Mouse (Mus musculus) heart, embryonic 15.5 days (tissue): ENCODE results near the gene Prnp. TPM values are rescaled to one million over a fixed set of nuclear protein-coding genes. Genes with fewer than 3 reads are reported as not detected.

Source experiments
- ATAC-seq: fragments of 200-750 bp; cut with Nextera tagmentation; replicated peaks from 2 replicates; pipeline ENCODE4 v1.8.0; 2017; ENCODE audit warnings: low read depth, moderate TSS enrichment; ENCODE audit not compliant: insufficient number of reproducible peaks, insufficient read depth, low FRiP score
- H3K27ac ChIP-seq: fragments of 300-500 bp; sonication (generic); 2 replicates; pipeline ENCODE4 v1.5.1; 2015; ENCODE audit warnings: mild to moderate bottlenecking, inconsistent platforms
- H3K27me3 ChIP-seq: fragments of 300-500 bp; sonication (generic); 2 replicates; pipeline ENCODE4 v1.6.1; 2015; ENCODE audit warnings: inconsistent platforms
- H3K36me3 ChIP-seq: fragments of 300-500 bp; sonication (generic); 2 replicates; pipeline ENCODE4 v1.6.1; 2015; ENCODE audit warnings: mild to moderate bottlenecking, inconsistent platforms
- H3K4me1 ChIP-seq: fragments of 300-500 bp; sonication (generic); replicated peaks from 2 replicates; pipeline ENCODE4 v1.6.1; 2015; ENCODE audit warnings: inconsistent platforms
- H3K4me2 ChIP-seq: fragments of 300-500 bp; sonication (generic); 2 replicates; pipeline ENCODE4 v1.6.1; 2015; ENCODE audit warnings: inconsistent platforms, mild to moderate bottlenecking, moderate library complexity
- H3K4me3 ChIP-seq: fragments of 300-500 bp; sonication (generic); 2 replicates; pipeline ENCODE4 v1.5.1; 2015; ENCODE audit warnings: mild to moderate bottlenecking, inconsistent platforms
- H3K9ac ChIP-seq: fragments of 300-500 bp; sonication (generic); 2 replicates; pipeline ENCODE4 v1.6.1; 2015; ENCODE audit warnings: mild to moderate bottlenecking, inconsistent platforms
- H3K9me3 ChIP-seq: fragments of 300-500 bp; sonication (generic); replicated peaks from 2 replicates; pipeline ENCODE4 v1.6.1; 2016; ENCODE audit warnings: inconsistent platforms
- WGBS: fragments of 180-500 bp; shearing (Covaris S2); methylation state at CpG from one replicate; pipeline ENCODE4 v1.1.7; 2015; ENCODE audit warnings: mixed read lengths; 5-methylcytosine and 5-hydroxymethylcytosine counted together
- polyA plus RNA-seq: library from polyadenylated mRNA; unstranded; fragments of >200 nt; fragmentation: Nextera tagmentation; extraction: Ambion mirVana; gene quantifications from 2 replicates; pipeline ENCODE4 v1.2.1, GENCODE M21; 2015

The Prnp gene
- polyA plus RNA-seq, 1 experiment from 2014 or later = 106 TPM

GRCm38 (mm10) chr2:131976663-131977062 is 66.9 kb downstream of the Prnp start:
- Histone ChIP-seq H3K36me3 (no peaks in the 10 kb centered on the region), H3K9me3 (no peaks in the 10 kb centered on the region), H3K27ac (no peak overlapping the region), H3K4me2 (no peak overlapping the region), H3K4me1 (peaks cover 19% of the 10 kb centered on the region), H3K9ac (no peak overlapping the region), H3K27me3 (no peaks in the 10 kb centered on the region), H3K4me3 (no peak overlapping the region)
- 73% methylated on average over 3 of the region's 3 CpGs for WGBS
- no peak for ATAC-seq

DNA sequence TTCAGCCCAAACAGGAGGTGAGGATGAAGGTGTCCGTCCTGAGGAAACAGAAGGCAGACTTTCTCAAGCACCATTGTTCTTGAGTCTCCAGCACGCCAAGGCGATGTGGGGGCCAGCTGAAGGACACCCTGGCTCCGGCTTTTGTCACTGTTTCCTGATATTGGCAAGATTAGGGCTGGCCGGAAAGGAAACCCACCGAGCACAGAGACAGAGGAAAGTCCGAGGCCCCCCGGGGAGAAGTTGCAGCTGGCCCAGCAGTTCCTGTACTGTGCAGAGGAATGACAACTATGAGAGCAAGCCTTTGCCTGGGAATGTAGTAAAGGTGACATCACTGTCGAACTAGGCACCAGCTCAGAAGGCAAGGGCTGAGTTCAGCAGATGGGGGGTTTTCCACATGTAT is 71.1 kb downstream of the Prnp start:
- ATAC-seq = peak; percentile 86

DNA sequence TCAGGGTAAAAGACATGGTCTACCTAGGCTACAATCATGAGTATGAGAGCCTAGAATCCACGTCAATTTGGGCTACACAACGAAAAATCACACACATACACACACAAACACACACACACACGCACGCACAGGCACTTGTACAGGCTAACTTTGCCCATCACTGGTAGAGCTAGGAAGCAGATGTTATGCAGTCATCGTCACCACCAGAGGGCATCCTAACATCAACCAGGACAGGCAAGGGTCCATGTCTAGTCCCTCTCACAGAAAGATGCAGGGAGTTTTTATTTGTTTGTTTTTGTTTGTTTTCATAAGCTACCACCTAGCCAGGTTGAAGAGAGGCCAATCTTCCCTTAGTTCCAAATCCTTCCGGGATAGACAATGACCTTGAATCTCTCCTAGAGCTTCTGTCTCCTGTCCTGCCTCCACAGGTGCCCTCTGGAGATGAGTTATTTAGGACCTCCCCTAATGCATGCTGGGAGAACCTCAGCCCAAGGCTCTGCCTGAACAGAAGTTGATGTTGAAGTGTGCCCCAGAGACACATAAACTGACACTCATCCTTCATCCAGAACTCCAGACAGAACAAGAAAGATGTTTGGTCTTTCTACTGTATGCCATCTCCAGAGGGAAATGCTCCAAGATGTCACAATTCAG is 72.9 kb downstream of the Prnp start:
- peak; percentile 29; the same call in 1 of the 2 replicates for ATAC-seq
- 16% methylated on average over 6 of the region's 6 CpGs for WGBS
- no peaks in the 10 kb centered on the region for H3K27me3 ChIP-seq
- H3K4me1 ChIP-seq = peaks cover 20% of the 10 kb centered on the region
- no peak overlapping the region for H3K4me2 ChIP-seq
- H3K36me3 ChIP-seq = no peaks in the 10 kb centered on the region
- H3K27ac ChIP-seq = no peak overlapping the region
- H3K9me3 ChIP-seq = no peaks in the 10 kb centered on the region
- no peak overlapping the region for H3K9ac ChIP-seq
- H3K4me3 ChIP-seq = no peak overlapping the region

More for the DNA sequence above, 71.1 kb downstream of the Prnp start:
- Histone ChIP-seq H3K27ac (peak overlapping the region; percentile 38), H3K9ac (no peak overlapping the region), H3K27me3 (no peaks in the 10 kb centered on the region), H3K9me3 (no peaks in the 10 kb centered on the region), H3K4me3 (no peak overlapping the region), H3K36me3 (no peaks in the 10 kb centered on the region), H3K4me1 (peaks cover 20% of the 10 kb centered on the region), H3K4me2 (peak overlapping the region; percentile 44)
- 9% methylated on average over 9 of the region's 9 CpGs for WGBS

DNA sequence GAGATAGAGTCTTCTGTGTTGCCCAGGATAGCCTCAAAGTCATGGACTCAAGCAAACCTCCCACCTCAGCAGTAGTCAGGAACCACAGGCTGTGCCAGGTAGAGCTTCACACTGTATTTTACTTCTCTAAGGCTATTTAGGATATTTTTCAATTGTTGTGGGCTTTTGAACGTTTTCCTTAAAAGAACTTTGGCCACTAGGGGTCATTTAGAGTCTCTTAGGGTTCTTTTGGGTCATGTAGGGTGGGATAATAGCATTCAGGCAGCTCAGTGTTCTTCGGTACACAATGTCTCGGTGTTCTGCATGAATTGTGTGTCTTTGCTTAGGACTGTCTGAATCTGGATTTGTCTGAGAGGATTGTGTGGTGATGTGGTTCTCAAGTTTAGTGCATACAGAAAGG is 78.2 kb downstream of the Prnp start:
- no peaks in the 10 kb centered on the region for H3K27me3 ChIP-seq
- no peak for ATAC-seq
- no peaks in the 10 kb centered on the region for H3K36me3 ChIP-seq
- H3K4me2 ChIP-seq = no peak overlapping the region
- H3K9ac ChIP-seq = no peak overlapping the region
- H3K4me1 ChIP-seq = peaks cover 7% of the 10 kb centered on the region
- no peak overlapping the region for H3K27ac ChIP-seq
- H3K4me3 ChIP-seq = no peak overlapping the region
- 46% methylated on average over 3 of the region's 3 CpGs for WGBS
- H3K9me3 ChIP-seq = no peaks in the 10 kb centered on the region

Other genes starting within 250 kb of the Prnp start
- not detected in 2 replicates for gene Erv3, start 50.2 kb upstream of the Prnp start, polyA plus RNA-seq
- gene Prn, start within 50 bp of the Prnp start, polyA plus RNA-seq = 0.22 TPM in 1 of 2 replicates, not detected in the other
- gene Prnd, start 40.9 kb downstream of the Prnp start, polyA plus RNA-seq = 25.9 and 28.0 TPM in 2 replicates
- gene Rassf2, start 120.3 kb downstream of the Prnp start, polyA plus RNA-seq = 9.2 and 13.9 TPM in 2 replicates
- gene Slc23a2, start 235.2 kb downstream of the Prnp start, polyA plus RNA-seq = 7.8 and 11.1 TPM in 2 replicates